Mouse (Mus musculus) left cerebral cortex, postnatal 36 days (tissue): ENCODE results near the gene Trp53i11. TPM values are rescaled to one million over a fixed set of nuclear protein-coding genes. Genes with fewer than 3 reads are reported as not detected.
A peak's percentile ranks its signal among the peaks of the same experiment; 100 is the strongest.

Source experiments
- DNase-seq, 2 experiments: peaks; one replicate each; pipeline ENCODE4 v3.0.0; 2021 to 2022; ENCODE audit warnings: low spot score in 2 of 2, mixed read lengths in 1 of 2
- intact Hi-C: fragments of 180-260 bp; cut with DNase I; formaldehyde crosslinking; loops from one replicate; pipeline ENCODE4 v1.15.1; 2025
- total RNA-seq, 2 experiments: library from RNA; stranded (reverse); gene quantifications; 2 replicates each; pipeline ENCODE4 v1.2.3; 2021

Gene Trp53i11
- total RNA-seq: 10 to 100 TPM; 82.3 to 99.8 TPM

DNA sequence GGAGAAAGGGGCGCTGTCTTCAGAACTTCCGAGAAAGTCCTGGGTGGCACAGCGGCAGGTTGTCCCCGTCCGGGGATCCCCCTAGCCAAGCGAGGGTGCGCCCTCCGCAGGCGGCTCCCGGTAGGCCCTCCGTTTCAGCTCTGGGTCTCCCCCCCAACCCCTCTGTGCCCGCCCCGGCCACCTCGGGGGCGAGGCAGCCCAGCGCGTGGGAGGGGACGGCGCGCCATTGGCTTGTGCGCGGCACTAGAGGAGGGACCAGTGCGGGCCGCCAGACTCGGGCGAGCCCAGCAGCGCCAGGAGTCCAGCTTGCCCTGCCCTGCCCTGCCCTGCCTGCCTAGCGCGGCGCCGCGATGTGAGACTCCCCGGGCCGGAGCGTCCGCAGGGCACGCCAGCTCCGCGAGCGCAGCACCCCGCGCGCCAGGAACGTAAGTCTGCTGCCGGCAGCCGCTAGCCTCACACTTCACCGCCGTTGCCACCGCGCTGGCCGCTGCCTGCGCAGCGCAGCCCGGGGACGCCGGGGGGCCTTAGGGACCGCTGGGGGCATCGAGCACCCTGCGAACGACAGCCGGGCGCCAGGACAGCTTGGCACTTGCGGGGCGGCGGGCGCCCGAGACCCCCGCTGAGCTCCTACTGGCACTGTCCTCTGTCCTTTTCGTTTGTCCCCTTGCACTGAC lies at the start of gene Trp53i11:
Gene Trp53i11 (plus strand): TSS at position 226 of the 674 bp plus-strand sequence.
- intact Hi-C loops: no loop called here
- peak; percentile 71 to 72 for DNase-seq

- intact Hi-C loops: no loop called here
- DNase-seq: no peak
Measured at GRCm38 (mm10) chr2:93139476-93139875, 47.9 kb upstream of the Trp53i11 start.

- intact Hi-C loops: no loop called here
Measured at GRCm38 (mm10) chr2:93141329-93141728, 46.0 kb upstream of the Trp53i11 start.

DNA sequence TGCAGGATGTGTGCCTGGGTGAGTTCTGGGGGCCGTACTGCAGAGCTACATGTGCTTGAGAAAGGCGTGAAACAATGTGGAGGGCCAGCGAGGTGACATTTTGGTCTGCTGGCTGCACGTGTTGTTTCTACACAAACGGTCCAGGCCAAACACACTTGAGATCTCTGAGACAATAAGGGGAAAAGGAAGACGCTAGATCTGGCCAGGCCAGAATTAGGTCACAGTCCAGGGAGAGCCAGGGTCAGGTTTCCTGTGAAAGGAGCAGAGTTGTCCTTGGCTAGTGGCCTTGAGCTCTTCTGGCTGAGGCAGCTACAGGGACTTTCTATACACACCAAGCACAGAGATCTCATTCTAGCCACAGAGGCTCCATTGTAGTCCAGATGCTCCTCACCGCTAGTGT lies 44.7 kb upstream of the Trp53i11 start:
- intact Hi-C loops: no loop called here

More at GRCm38 (mm10) chr2:93141329-93141728, 46.0 kb upstream of the Trp53i11 start:
- DNase-seq: no peak

DNA sequence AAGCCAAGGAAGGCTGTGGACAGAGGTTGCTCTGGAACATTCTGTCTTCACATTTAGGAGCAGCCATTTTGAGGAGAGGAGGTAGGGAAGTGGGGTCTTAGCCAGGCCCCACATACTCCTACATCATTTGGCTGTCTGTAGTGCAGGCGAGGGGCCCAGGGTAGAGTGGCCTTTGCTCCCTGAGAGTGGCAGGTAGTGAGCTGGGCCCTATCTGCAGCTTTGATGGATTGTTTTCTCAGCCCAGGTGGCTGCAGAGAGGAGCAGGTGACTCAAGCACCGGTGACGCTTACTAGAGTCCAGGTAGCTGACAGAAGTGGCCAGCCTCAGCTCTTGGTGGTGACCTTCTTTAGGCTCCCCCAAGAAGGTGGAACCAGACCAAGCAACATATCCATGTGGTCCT lies 43.2 kb upstream of the Trp53i11 start:
- intact Hi-C loops: no loop called here
- no peak for DNase-seq

More for the DNA sequence above, 44.7 kb upstream of the Trp53i11 start:
- no peak for DNase-seq

- intact Hi-C loops: no loop called here
- DNase-seq: no peak
Measured at GRCm38 (mm10) chr2:93150009-93150408, 37.3 kb upstream of the Trp53i11 start.

GRCm38 (mm10) chr2:93150673-93151450 lies 36.5 kb upstream of the Trp53i11 start:
- DNase-seq: no peak
- intact Hi-C loops: no loop called here

- intact Hi-C loops: no loop called here
Measured at GRCm38 (mm10) chr2:93152191-93152601, 35.2 kb upstream of the Trp53i11 start.

DNA sequence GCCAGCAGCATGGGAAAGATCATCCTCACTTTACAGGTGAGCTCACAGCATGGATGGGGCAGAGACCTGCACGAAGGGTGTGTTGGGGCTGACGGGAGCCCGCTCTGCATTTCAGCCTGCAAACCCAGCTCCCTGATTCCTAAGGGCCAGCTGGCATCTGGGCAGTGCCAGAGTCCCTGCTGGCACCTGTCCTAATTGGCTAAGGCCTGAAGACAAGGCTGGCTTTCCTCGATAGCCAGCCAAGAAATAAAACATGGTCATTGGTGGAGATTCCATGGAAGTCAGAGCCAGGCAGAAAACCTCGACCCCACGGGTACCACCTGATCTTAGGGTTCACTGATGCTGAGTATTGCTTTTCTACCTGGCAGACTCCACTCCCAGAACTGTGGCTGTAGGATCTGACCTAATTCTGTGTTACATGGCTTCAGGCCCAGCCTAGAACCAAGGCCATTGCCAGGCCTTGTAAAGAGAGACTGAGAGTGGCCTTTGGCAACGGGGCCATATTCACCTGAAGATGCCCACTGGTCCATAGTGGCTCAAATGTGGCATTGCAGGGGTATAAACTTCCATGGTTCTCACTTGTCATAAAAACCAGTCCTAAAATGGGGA lies 34.4 kb upstream of the Trp53i11 start:
- intact Hi-C loops: no loop called here

More at GRCm38 (mm10) chr2:93152191-93152601, 35.2 kb upstream of the Trp53i11 start:
- DNase-seq: no peak

GRCm38 (mm10) chr2:93153833-93154232 lies 33.5 kb upstream of the Trp53i11 start:
- no peak for DNase-seq
- intact Hi-C loops: no loop called here

More for the DNA sequence above, 34.4 kb upstream of the Trp53i11 start:
- no peak for DNase-seq

DNA sequence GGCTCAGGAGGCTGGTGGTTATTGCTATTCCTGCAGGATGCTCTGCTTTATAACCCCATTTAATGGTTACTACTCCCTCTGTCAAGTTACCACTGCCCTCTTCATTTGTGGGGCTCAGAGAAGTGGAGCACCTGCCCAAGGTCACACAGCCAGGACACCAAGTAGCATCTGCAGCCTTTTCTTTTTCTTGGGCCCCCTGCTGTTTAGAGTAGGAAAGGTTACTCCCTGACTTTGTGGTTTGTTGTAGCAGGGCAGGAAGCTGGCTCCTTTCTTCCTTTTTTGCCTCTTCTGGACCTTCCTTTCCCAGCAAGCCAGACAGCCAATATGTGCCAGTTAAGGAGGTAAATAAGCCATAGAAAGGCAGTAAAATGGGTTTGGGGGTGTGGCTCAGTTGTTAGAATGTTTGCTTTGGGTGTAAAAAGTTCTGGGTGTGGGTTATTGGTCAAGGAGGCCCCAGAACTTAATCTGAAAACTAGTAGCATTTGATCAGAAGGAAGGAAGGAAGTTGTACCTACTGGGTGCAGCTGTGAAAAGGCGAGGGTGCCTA lies 32.8 kb upstream of the Trp53i11 start:
- no peak for DNase-seq
- intact Hi-C loops: no loop called here

DNA sequence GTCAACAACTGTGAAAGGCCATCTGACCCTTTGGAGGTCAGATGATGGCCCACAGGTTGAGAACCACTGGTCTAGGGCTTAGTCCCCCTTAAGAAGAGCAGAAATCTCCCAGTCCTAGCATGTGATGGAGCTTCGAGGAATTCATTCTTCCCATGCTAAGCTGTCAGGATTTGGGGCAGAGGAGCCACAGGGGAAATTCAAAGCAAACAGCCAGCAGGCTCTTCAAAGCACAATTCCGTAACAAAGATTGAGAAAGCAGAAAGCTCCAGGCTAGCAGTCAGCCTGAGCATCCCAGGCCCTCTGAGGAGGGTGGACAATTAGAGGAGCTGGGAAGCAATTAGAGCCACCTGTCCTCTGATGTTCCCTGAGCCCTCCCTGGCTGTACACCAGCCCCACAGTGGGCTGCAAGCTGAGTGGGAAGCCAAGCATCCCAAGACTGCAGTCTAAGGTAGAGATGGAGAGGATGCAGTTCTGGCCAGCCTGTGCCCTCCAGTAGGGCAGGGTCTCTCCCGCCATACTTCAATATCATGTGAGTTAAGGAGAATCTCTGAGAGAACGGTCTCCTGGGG lies 26.8 kb upstream of the Trp53i11 start:
- DNase-seq: no peak
- intact Hi-C loops: no loop called here

DNA sequence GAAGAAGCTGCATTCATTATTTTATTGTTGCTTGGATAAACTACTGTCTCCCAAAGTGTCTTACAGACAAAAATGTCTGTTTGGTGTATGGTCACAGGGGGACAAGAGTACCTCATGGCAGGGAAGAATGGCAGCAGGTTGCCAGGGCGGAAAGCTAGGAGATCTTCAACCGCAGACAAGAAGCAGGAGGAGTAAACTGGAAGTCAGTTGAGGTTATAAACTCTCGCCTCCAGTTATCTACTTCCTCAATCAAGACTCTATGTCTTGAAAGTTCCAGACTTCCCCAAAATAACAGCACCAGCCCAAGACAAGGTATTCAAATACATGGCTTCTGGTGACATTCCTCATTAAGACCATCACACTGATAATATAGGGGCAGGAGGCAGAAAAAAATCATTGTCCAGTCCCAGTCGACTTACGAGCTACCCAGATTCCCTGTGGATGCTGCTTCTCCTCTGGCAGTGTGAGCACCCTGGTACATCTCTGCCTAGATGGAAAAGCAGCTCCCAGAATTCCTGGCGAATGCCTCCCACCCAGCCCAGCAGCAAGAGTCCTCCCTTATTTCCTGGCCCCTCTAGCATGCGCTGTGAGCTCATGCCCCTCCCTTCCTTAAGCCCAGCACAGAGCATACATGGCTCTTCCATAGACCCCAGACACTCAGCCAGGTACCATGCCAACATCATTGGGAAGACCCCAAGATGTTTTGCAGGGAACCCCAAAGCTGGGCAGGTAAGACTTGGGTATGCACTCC lies 25.3 kb upstream of the Trp53i11 start:
- intact Hi-C loops: no loop called here
- DNase-seq: no peak

DNA sequence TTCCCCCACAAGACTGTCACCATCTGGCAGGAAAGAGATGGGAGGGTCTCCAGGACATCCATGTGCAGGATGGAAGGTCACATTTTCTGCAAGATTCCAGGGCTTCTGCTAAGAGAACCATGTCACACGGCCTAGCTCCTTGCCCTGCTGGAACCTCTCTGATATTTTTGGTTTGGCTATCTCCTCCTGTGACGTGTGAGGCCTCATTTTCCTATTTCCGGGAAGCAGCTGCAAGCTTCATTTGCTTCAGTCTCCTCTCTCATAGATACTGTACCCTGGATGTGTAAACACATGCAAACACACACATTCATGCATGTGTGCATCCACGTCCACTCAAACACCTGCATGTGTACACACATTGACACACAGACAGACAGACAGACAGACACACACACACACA lies 24.6 kb upstream of the Trp53i11 start:
- intact Hi-C loops: no loop called here
- DNase-seq: no peak

GRCm38 (mm10) chr2:93163317-93163716 lies 24.0 kb upstream of the Trp53i11 start:
- intact Hi-C loops: no loop called here
- DNase-seq: no peak

DNA sequence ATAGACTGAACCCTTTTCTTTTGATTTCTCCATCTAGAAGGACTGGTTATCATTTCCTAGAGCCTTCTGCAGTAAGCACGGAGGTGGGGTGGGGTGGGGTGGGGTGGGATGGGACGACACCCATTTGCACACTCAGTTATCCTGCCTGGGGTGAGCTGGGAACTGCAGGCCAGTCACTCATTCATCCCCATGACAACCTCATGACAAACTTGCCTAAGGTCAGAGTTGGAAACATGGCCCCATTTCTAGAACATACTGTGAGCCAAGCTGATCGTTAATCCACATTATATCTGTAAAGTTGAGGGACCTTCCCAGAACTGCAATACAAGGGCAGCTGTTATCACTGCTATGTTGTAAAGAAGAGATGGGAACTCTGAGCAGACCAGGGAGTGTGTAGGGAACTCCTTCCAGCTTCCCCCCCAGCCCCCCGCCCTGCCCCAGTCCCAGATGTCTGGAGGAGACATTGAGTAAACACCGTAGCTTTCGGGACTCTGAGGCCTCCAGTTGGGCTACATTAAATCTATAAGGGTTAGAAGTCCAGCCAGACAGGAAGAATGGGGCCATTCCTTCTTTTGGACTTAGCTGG lies 23.5 kb upstream of the Trp53i11 start:
- DNase-seq: no peak
- intact Hi-C loops: no loop called here

GRCm38 (mm10) chr2:93166295-93166694 lies 21.1 kb upstream of the Trp53i11 start:
- DNase-seq: no peak
- intact Hi-C loops: loop anchor here (5.0 kb wide), 1 partner anchor 79 kb away; no protein-coding TSS in a partner anchor

- intact Hi-C loops: loop anchor here (5.0 kb wide), 1 partner anchor 80 kb away; no protein-coding TSS in a partner anchor
- peak; percentile 30 to 42 for DNase-seq
Measured at GRCm38 (mm10) chr2:93166734-93167406, 20.5 kb upstream of the Trp53i11 start.
